Mouse (Mus musculus) testis, adult 2 months (tissue): ENCODE measurements around the gene Gas6.

Source experiments
- CTCF ChIP-seq: fragments of 200-500 bp; IDR thresholded peaks from 2 replicates; pipeline ENCODE4 v1.5.1; 2012; ENCODE audit warnings: low read depth, mild to moderate bottlenecking, inconsistent platforms, low read length, moderate library complexity; ENCODE audit not compliant: control insufficient read depth, insufficient read depth, insufficient replicate concordance
- POLR2A ChIP-seq: fragments of 200-500 bp; IDR thresholded peaks from 2 replicates; pipeline ENCODE4 v1.6.1; 2012; ENCODE audit warnings: low read depth, mild to moderate bottlenecking, inconsistent platforms, low read length, moderate library complexity; ENCODE audit not compliant: control insufficient read depth

DNA sequence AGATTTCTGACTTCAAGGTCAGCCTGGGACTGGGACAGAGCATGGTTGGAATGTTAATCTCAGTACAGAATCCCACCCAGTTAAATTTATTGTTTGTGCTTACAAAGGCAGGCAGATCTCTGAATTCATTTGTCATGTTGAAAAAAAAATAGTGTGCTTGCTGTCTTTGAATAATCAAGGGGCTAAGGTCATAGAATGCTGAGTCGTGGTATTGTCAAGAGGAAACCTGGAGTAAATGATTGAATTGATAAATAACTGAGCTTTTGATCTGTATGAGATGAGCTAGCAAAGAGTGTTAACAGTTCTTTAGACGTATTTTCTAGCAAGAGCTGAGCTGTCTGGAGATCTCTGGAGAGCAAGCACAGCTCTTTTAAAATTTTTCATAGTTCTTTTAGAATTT, 42.8 kb upstream of the Gas6 start:
- no peak for TF ChIP-seq CTCF
- TF ChIP-seq POLR2A, result no peak
